Mouse (Mus musculus) intestine, embryonic 14.5 days (tissue): ENCODE results near the gene Zfp944. TPM values are rescaled to one million over a fixed set of nuclear protein-coding genes. Genes with fewer than 3 reads are reported as not detected.
"Not testable (repeated sequence)": the region's sequence is repeated elsewhere in the genome, so short reads cannot be mapped to it uniquely, and the experiment has no call there.

Experiments
- ATAC-seq: fragments of 200-750 bp; cut with Nextera tagmentation; replicated peaks from 2 replicates; pipeline ENCODE4 v1.8.0; 2017; ENCODE audit warnings: low read depth, moderate number of reproducible peaks, moderate TSS enrichment, moderate library complexity; ENCODE audit not compliant: low FRiP score, low TSS enrichment
- DNase-seq: peaks from one replicate; pipeline ENCODE4 v3.0.0-alpha.2; 2018; ENCODE audit warnings: low spot score
- H3K27ac ChIP-seq: fragments of 300-500 bp; sonication (generic); 2 replicates; pipeline ENCODE4 v1.5.1; 2014; ENCODE audit warnings: low read depth, mild to moderate bottlenecking, control low read depth
- H3K27me3 ChIP-seq: fragments of 300-500 bp; sonication (generic); replicated peaks from 2 replicates; pipeline ENCODE4 v1.6.1; 2014; ENCODE audit warnings: low read length, control low read depth; ENCODE audit not compliant: control insufficient read depth, insufficient read depth
- H3K36me3 ChIP-seq: fragments of 300-500 bp; sonication (generic); 2 replicates; pipeline ENCODE4 v1.6.1; 2014; ENCODE audit warnings: low read length, control low read depth; ENCODE audit not compliant: control insufficient read depth, insufficient read depth
- H3K4me1 ChIP-seq: fragments of 300-500 bp; sonication (generic); replicated peaks from 2 replicates; pipeline ENCODE4 v1.6.1; 2014; ENCODE audit warnings: low read length, control low read depth, mixed read lengths; ENCODE audit not compliant: control insufficient read depth, insufficient read depth
- H3K4me2 ChIP-seq: fragments of 300-500 bp; sonication (generic); 2 replicates; pipeline ENCODE4 v1.6.1; 2014; ENCODE audit warnings: low read length
- H3K4me3 ChIP-seq: fragments of 300-500 bp; sonication (generic); 2 replicates; pipeline ENCODE4 v1.5.1; 2014; ENCODE audit warnings: low read depth, low read length, control low read depth, mixed read lengths
- H3K9ac ChIP-seq: fragments of 300-500 bp; sonication (generic); 2 replicates; pipeline ENCODE4 v1.6.1; 2014; ENCODE audit warnings: mild to moderate bottlenecking, low read length
- H3K9me3 ChIP-seq: fragments of 300-500 bp; sonication (generic); 2 replicates; pipeline ENCODE4 v1.6.1; 2016; ENCODE audit warnings: low read length, control low read depth; ENCODE audit not compliant: control insufficient read depth
- WGBS: fragments of 180-500 bp; shearing (Covaris S2); extraction: QIAGEN DNeasy Blood & Tissue Kit; methylation state at CpG from one replicate; pipeline ENCODE4 v1.1.7; 2014; 5-methylcytosine and 5-hydroxymethylcytosine counted together
- polyA plus RNA-seq: library from polyadenylated mRNA; unstranded; fragments of >200 nt; fragmentation: Nextera tagmentation; extraction: Ambion mirVana; gene quantifications from 2 replicates; pipeline ENCODE4 v1.2.1, GENCODE M21; 2014

Gene Zfp944
- polyA plus RNA-seq = 12.5 and 14.1 TPM in 2 replicates

DNA sequence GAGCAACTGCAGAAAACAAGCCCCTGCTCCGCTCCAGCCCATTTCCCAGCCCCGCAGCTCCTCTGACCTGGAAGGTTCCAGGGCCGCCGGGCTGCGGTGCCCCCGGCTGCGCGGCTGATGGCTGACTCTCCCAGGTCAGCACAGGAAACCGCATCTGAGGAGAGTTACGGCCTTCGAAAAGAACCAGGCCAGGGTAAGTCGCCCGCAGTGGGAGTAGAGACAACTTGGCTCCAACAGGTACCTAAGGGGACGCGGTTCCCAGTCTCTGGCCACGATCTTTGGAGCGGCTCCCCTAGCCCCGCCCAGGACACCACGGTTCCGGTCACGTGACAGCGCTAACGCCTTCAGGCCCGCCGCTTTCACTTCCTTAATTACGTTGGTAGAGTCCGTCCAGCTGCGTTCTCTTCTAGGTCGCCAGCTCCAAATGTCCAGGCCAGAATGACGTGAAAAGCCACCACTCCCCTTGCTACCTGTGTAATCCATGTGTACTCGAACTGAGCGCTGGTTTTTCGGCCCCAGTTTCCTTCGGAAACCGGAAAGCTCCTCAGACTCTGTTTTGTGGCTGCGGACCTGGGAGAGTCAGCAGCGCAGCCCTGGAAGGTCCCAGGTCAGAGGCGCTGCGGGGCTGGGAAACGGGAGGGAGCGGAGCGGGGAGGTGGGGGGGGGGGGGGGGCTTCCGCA is at the start of gene Zfp944, which contains the start of gene Zfp758:
Zfp944 (minus strand) TSS at position 300 of the 681 bp plus-strand sequence.
Zfp758 (plus strand) TSS at position 353 of the 681 bp plus-strand sequence.
- Histone ChIP-seq H3K4me2 (peak within 1 kb of the TSS; percentile 64), H3K4me3 (peak within 1 kb of the TSS; percentile 57), H3K27ac (peak within 1 kb of the TSS; percentile 80), H3K36me3 (peaks cover 13% of the 10 kb centered on the region), H3K9ac (peak within 1 kb of the TSS; percentile 52)
- DNase-seq (peak; percentile 86), ATAC-seq (peak; percentile 99)
- H3K27me3 ChIP-seq, H3K9me3 ChIP-seq, H3K4me1 ChIP-seq: not testable (repeated sequence)
- WGBS = under 1% methylated on average over 27 of the region's 43 CpGs

DNA sequence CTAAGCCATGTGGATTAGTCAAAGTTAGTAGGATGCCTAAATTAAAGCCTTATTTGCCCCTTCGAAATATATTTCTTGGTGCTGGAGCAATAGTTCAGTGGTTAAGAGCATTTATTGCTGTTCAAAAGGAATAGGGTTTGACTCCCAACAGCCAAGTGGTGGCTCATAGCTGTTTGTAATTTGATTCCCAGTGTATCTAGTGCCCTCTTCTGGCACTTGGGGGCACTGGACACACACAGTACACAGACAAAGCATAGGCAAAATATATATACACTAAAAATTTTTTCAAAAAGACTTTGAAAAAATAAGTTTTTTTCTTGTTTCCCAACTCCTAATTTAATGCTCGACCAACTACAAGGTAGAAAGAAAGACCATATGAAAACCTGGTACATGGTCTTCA is 49.6 kb upstream of the Zfp944 start:
- Histone ChIP-seq H3K4me3 (no peak overlapping the region), H3K9ac (no peak overlapping the region), H3K4me1 (no peaks in the 10 kb centered on the region), H3K27me3 (no peaks in the 10 kb centered on the region), H3K27ac (no peak overlapping the region), H3K9me3 (no peaks in the 10 kb centered on the region), H3K36me3 (no peaks in the 10 kb centered on the region), H3K4me2 (no peak overlapping the region)
- WGBS = 72% methylated on average over 2 of the region's 2 CpGs
- DNase-seq (no peak), ATAC-seq (no peak)

DNA sequence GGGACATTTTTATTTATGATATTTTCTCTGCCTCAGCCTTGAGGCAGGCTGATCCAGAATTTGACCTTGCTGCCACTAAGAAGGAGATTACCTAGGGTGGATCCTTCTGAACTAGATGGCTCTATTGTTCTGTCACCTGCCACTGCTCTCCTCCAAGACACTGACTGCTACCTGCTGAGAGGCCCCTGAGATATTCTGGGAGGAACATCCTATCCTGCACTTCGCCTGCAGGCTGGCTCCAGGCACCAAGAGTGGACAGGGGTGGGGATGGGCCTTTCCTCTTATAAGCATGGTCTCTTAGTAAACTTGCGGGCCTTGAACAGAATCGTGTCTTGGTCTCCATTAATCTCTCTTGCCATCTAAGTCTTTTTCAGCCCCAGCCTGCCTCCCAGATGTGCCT is 2.7 kb upstream of the Zfp944 start:
- H3K36me3 ChIP-seq = no peaks in the 10 kb centered on the region
- H3K9me3 ChIP-seq = peaks cover 6% of the 10 kb centered on the region; the same call in 1 of the 2 replicates
- WGBS = 97% methylated on average over 3 of the region's 3 CpGs
- no peak for DNase-seq
- H3K4me2 ChIP-seq = no peak overlapping the region
- H3K27me3 ChIP-seq = no peaks in the 10 kb centered on the region
- H3K4me3 ChIP-seq = no peak overlapping the region
- no peak overlapping the region for H3K27ac ChIP-seq
- ATAC-seq = no peak
- no peak overlapping the region for H3K9ac ChIP-seq
- peaks cover 5% of the 10 kb centered on the region for H3K4me1 ChIP-seq

DNA sequence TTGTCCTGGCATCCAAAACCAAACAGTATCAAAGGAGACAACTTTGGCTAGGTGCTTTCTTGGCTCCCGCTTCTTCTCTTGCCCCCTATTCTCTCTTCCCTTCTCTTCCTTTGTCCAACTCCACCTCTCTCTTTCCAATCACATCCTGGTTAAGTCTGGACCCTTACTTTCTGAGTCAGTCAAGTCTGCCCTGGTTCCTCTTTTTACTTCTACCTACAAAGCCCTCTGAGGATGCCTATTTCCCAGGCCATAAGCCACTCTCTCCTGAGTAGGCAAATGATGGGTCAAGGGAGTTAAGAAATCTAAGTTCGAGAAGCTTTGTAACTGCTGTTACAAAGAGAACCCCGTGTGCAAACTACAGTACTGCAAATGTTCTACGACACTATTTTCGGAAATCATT is 628 bp downstream of the Zfp944 start:
- Histone ChIP-seq H3K4me1 (peaks cover 5% of the 10 kb centered on the region), H3K4me3 (peak overlapping the region; percentile 57), H3K36me3 (peaks cover 16% of the 10 kb centered on the region), H3K9me3 (peaks cover 6% of the 10 kb centered on the region; the same call in 1 of the 2 replicates), H3K27me3 (no peaks in the 10 kb centered on the region), H3K9ac (peak overlapping the region; percentile 51), H3K27ac (no peak overlapping the region), H3K4me2 (peak overlapping the region; percentile 64)
- ATAC-seq = no peak
- DNase-seq = no peak
- 24% methylated on average over 5 of the region's 5 CpGs for WGBS

DNA sequence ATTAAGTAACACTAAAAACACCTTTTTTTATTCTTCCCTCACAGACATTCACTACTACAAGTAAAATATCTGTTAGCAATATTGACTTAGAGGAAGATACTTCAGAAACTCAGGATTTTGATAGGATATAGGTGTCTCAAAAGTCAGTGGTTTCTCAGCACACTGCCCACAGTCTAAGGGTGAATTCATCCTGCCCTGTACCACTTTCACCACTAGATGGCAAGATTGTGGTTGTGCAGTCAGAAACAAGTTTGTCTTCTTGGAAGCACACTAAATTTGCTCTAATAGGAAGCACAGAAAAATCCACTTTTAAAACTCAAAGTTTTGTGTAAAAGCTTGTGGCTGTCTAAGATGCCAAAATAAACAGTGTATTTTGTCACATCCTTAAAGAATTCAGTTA is 8.4 kb downstream of the Zfp944 start:
- Histone ChIP-seq H3K36me3 (peaks cover 25% of the 10 kb centered on the region), H3K4me2 (no peak overlapping the region), H3K27ac (no peak overlapping the region), H3K9ac (no peak overlapping the region), H3K4me3 (no peak overlapping the region), H3K9me3 (no peaks in the 10 kb centered on the region), H3K27me3 (no peaks in the 10 kb centered on the region), H3K4me1 (no peaks in the 10 kb centered on the region)
- DNase-seq (no peak), ATAC-seq (no peak)

DNA sequence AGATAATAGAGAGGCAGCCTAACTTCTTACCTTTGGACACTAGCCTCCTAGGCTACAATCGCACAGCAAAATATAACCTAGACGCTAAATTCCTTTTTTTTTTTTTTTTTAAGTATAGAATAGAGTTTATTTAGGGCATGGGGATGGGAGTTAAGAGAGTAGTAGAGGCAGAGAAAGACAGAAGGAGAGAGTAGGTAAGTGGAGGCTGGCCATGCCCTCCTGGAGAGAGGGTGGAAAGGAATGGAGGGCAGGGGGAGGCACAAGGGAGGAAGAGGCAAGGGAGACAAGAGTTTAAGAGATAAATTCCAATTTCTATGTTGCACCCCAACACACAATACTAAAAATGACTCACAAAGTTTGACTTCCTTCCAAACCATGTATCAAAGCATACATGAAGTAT is 46.0 kb downstream of the Zfp944 start:
- not testable (repeated sequence) for H3K36me3 ChIP-seq, H3K9me3 ChIP-seq, H3K4me1 ChIP-seq, DNase-seq, ATAC-seq, H3K27me3 ChIP-seq
- Histone ChIP-seq H3K9ac (0 out of 2 replicates have a peak overlapping the region, but pooled peaks have one; percentile 59), H3K4me2 (peak overlapping the region; percentile 48), H3K4me3 (peak overlapping the region; percentile 50), H3K27ac (peak overlapping the region; percentile 59; the same call in 1 of the 2 replicates)
- 13% methylated on average over 2 of the region's 2 CpGs for WGBS

DNA sequence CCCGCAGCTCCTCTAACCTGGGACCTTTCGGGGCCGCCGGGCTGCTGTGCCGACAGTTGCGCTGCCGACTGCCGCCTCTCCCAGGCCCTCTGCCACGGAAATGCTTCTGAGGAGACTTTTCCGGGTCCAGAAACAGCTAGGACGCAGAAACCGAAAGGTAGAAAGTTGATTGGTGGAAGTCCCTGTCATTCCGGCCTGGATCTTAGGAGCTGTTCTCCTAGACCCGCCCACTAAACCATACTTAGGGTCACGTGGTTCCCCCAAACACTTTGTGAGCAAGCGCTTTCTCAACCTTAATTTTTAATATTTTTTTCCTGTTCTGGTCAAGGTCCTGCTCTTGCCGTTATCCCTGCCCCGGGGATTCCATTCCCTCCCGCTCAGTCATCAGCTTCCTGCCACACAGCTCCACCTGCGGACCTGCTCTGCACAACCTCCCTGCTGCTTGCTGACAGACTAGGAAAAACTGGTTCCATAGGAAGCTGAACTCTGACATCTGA is 46.4 kb downstream of the Zfp944 start, which contains the start of gene CT030661.1:
CT030661.1 (minus strand) TSS at position 108 of the 497 bp plus-strand sequence.
- Histone ChIP-seq H3K9ac (peak within 1 kb of the TSS; percentile 59), H3K4me3 (peak within 1 kb of the TSS; percentile 50), H3K27ac (peak within 1 kb of the TSS; percentile 59; the same call in 1 of the 2 replicates), H3K4me2 (peak within 1 kb of the TSS; percentile 48)
- H3K9me3 ChIP-seq, H3K36me3 ChIP-seq, H3K4me1 ChIP-seq, H3K27me3 ChIP-seq: not testable (repeated sequence)
- DNase-seq = peak; percentile 91
- peak; percentile 99 for ATAC-seq
- WGBS = under 1% methylated on average over 20 of the region's 20 CpGs

DNA sequence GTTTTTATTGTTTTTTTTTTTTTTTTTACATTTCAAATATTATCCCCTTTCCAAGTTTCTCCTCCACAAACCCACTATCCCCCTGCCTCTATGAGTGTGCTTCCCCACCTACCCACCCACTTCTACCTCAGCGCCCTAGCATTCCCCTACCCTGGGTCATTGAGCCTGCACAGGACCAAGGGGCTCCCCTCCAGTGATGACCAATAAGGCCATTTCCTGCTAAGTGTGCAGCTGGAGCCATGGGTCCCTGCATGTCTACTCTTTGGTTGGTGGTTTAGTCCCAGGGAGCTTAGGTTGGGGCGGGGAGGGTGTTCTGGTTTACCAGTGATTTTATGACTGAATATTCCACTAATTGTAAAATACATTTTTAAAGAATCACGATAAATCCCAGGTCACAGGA is 47.0 kb downstream of the Zfp944 start:
- H3K36me3 ChIP-seq, H3K4me1 ChIP-seq, DNase-seq, H3K27me3 ChIP-seq, H3K27ac ChIP-seq, H3K9me3 ChIP-seq: not testable (repeated sequence)
- H3K9ac ChIP-seq = peak overlapping the region; percentile 59
- WGBS = 2% methylated on average over 3 of the region's 3 CpGs
- peak overlapping the region; percentile 48 for H3K4me2 ChIP-seq
- ATAC-seq = peak; percentile 70
- peak overlapping the region; percentile 50 for H3K4me3 ChIP-seq
